Mouse (Mus musculus) telencephalon, adult 2 months (tissue): ENCODE measurements around the gene Cdip1.
"Not testable (repeated sequence)": the region's sequence is repeated elsewhere in the genome, so short reads cannot be mapped to it uniquely, and the experiment has no call there.

Experiments used
- DNase-seq: peaks from one replicate; pipeline ENCODE4 v3.0.0-alpha.2; 2011; ENCODE audit warnings: low read depth, low spot score

Cdip1 gene

DNA sequence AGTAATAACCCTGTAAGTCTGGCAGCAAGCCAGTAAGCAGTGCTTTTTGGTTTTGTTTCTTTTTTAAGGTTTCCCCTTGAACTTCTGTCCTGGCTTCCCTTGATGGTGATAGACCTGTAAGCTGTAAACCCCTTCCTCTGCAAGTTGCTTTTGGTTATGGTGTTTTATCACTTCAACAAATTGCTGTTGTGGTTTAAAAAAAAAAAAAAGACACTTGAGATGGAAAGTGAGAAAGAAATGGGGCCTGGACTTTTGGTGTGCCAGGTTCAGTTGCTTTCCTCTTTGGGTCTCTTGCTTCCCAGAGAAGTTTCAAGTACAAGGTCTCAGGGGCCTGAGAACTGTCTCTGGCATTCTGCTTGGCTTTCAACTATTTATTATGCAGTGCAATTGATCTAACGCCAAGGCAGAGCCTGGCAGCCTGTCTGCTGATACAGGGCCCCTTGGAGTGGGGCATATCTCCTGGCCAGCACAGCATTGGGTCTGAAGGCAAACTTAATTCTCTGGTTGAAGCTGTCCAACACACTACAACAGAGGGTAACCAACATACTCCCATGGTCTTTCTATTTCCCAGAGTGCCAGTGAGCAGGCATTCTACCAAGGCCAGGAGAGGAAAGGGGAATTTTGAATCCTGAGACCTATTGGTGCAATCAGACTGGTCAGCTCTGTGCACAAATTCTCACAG, 16.7 kb downstream of the Cdip1 start:
- DNase-seq: no peak

- no peak for DNase-seq
Measured at GRCm38 (mm10) chr16:4768719-4769118, 21.4 kb downstream of the Cdip1 start.

GRCm38 (mm10) chr16:4767012-4767790, 22.9 kb downstream of the Cdip1 start:
- DNase-seq: no peak

DNA sequence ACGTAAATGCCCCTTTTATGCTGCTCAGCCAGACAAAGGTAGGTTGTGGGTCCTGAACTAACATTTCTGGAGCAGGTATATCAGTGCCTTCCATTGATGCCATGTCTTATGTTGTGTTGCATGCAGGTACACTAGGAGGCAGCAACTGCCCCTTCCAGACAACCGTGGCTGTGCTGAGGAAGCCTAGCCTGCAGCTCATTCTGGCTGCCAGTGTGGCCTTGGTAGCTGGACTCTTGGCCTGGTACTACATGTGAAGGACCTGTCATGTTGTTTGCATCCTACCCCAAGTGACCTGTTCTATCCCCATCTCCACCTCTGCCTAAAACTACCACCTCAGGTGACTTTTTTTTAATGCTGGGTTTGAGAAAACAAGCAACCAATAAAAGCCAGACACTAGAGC, 24.2 kb downstream of the Cdip1 start:
- no peak for DNase-seq

DNA sequence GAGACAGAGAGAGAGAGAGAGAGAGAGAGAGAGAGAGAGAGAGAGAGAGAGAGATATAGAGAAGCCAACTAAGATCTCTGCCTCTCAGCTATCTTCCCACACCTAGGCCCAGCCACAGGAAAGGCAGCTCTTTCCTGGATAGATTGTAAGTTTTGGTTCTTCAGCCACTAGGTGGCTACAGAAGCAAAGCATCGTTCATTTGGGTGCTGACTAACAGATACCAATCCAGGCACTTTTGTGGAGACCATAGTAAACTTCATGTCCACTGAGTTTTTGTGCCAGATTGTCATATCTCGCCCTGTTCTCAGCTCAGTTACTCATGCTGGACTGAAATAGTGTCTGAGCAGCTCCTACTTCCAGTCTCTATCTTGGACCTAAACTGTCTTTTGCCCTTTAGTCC, 26.8 kb downstream of the Cdip1 start:
- peak; percentile 32 for DNase-seq

DNA sequence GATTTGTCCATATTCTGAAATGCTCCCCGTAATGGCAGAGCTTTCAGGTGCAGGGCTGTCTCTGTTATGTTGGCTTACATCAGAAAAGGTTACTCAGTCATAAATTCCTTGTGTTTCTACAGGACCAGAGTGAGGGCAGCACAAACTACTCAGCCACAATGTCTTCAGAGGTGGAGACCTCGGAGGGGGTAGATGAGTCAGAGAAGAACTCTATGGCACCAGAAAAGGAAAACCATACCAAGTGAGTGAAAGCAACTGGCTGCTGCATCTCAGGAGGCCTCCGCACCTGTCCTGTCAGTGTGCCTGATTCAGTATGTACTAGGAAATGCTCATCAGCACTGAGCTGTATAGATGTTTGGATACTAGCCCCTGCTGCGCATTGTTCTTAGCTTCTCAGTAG, 27.7 kb downstream of the Cdip1 start:
- no peak for DNase-seq

GRCm38 (mm10) chr16:4756660-4757335, 33.3 kb downstream of the Cdip1 start:
- not testable (repeated sequence) for DNase-seq

- DNase-seq: no peak
Measured at GRCm38 (mm10) chr16:4754045-4754444, 36.0 kb downstream of the Cdip1 start.

DNA sequence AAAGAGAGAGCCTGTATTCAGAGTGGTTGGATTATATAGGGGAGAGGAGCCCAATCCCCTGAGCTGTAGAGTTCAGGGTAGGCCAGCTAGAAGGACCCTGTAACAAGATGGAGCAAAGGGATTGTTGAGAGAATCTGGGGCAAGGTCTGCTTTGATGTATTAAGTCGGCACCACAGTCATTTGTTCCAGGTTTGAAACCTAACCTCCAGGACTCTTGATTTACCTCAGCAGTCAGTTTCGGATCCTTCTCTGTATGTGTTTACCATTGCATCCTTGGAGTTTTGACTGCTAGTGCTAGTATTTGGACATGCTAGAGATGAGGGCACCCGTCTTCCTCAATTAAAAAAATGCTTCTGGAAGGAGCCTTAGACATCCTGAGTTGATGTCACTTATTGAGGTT, 37.9 kb downstream of the Cdip1 start:
- no peak for DNase-seq

DNA sequence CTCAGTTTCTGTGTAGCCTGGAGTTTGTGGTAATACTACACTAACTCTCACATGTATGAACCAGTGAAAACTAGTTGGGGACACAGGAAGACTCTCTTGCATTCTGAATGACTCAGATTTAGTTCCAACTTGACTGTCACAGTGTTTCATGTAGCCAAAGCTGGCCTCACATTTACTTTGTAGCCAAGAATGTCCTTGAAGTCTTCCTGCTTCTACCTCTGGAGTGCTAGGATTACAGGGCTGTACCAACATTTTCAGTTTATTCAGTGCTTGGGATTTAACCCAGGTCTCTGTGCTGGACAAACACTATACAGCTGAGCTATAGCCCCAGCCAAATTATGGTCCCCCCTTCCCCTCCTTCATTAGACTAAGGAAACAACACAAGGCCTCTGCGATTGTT, 47.9 kb downstream of the Cdip1 start:
- DNase-seq: no peak

DNA sequence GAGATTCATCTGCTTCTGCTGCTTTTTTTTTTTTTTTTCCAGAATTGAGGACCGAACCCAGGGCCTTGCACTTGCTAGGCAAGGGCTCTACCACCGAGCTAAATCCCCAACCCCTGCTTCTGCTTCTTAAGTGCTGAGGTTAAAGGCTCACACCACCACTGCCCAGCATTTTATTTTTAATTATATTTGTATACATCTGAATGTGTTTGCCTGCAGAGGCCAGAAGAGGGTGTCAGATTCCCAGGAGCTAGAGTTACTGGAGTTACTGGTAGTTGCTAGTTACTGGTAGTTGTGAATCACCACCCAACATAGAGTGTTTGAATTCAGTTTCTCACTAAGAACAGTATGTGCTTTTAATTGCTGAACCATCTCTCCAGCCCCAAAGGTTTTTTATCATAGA, 50.1 kb downstream of the Cdip1 start:
- DNase-seq: no peak

DNA sequence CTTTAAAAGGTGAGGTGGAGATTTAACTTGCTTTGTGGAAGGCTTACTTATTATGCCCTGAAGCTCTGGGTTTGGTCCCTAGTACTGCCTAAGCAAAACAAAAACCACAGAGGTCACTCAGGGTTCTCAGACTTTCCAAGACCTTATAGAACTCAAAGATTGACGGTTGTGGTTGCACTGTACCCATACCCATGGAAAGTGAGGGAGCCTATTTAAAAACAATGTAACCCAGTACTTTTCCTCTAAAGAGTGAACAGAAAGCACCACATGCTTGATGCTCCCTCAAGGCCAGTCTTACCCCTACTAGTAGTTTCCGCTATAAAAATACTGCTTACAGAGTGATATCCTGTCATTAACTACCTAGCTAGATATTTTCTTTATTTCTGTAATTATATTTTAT, 53.8 kb downstream of the Cdip1 start:
- no peak for DNase-seq

DNA sequence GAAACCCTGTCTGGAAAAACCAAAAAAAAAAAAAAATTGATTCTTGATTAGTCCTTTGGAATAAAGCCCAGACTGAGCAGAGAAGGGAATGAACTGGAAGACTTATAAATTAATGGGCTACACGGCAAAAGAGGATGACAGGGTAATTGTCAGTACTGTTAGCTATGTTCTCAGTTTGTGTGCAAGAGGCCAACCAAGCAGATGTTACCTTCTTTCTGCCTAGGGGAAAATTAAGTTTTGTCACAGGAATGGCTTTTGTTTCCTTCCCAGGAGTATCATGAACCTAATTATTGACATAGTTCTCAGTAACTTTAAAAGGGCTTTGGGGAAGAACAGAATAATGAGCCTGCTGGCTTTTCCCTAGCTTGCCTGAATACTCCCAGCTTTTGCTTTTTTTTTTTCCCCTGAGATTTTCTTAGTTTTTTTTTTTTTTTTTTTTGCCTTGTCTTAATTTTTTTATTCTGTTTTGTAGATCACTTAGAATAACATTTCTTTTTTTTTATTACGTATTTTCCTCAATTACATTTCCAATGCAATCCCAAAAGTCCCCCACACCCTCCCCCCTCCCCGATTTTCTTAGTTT, 59.2 kb downstream of the Cdip1 start:
- DNase-seq: no peak

- no peak for DNase-seq
Measured at GRCm38 (mm10) chr16:4727963-4728362, 62.1 kb downstream of the Cdip1 start.

DNA sequence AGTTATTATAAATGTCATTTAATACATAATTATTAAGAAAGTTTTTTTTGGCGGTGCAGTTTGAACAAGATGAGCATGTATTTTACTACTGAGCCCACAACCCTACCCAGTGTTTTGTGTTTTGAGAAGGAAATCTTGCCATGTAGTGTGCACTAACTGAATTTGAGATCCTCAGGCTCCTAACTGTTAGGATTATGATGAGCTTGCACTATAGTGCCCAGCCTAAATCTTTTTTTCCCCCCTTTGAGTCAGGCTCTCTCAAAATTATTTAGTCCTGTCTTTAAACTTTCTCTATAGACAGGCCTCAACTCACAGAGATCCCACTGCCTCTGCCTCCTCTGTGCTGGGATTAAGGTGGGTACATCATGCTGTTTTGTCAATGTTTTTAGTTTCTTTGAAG, 62.6 kb downstream of the Cdip1 start:
- no peak for DNase-seq

- no peak for DNase-seq
Measured at GRCm38 (mm10) chr16:4726528-4727128, 63.5 kb downstream of the Cdip1 start.

GRCm38 (mm10) chr16:4725780-4726527, 64.1 kb downstream of the Cdip1 start, which contains the start of gene Hmox2:
Gene Hmox2 (plus strand): TSS chr16:4726361.
- peak; percentile 70 for DNase-seq

GRCm38 (mm10) chr16:4725266-4725665, 64.8 kb downstream of the Cdip1 start:
- no peak for DNase-seq

GRCm38 (mm10) chr16:4722915-4723209, 67.2 kb downstream of the Cdip1 start:
- DNase-seq: no peak

- DNase-seq: no peak
Measured at GRCm38 (mm10) chr16:4722128-4722914, 67.8 kb downstream of the Cdip1 start.
